Mouse (Mus musculus) ovary, postnatal 14 days (tissue): ENCODE measurements around the gene Tmem116.

Experiments
- DNase-seq: peaks from one replicate; pipeline ENCODE4 v3.0.0; 2022; ENCODE audit warnings: low spot score

The Tmem116 gene

GRCm38 (mm10) chr5:121451644-121452025 is at the start of gene Tmem116:
Tmem116 (plus strand) TSS chr5:121451893.
- no peak for DNase-seq

GRCm38 (mm10) chr5:121407856-121408255 is 43.8 kb upstream of the Tmem116 start:
- no peak for DNase-seq

GRCm38 (mm10) chr5:121410975-121411374 is 40.7 kb upstream of the Tmem116 start:
- DNase-seq = no peak

- no peak for DNase-seq
Observed at GRCm38 (mm10) chr5:121420721-121421120, 31.0 kb upstream of the Tmem116 start.

- DNase-seq = no peak
Observed at GRCm38 (mm10) chr5:121422787-121423186, 28.9 kb upstream of the Tmem116 start.

GRCm38 (mm10) chr5:121423297-121423696 is 28.4 kb upstream of the Tmem116 start:
- no peak for DNase-seq

- no peak for DNase-seq
Observed at GRCm38 (mm10) chr5:121428954-121429353, 22.7 kb upstream of the Tmem116 start.

- no peak for DNase-seq
Observed at GRCm38 (mm10) chr5:121438131-121438530, 13.6 kb upstream of the Tmem116 start.

GRCm38 (mm10) chr5:121438756-121439155 is 12.9 kb upstream of the Tmem116 start:
- DNase-seq = no peak

GRCm38 (mm10) chr5:121443548-121443947 is 8.1 kb upstream of the Tmem116 start:
- no peak for DNase-seq

- no peak for DNase-seq
Observed at GRCm38 (mm10) chr5:121444870-121445269, 6.8 kb upstream of the Tmem116 start.

GRCm38 (mm10) chr5:121448450-121448849 is 3.2 kb upstream of the Tmem116 start:
- no peak for DNase-seq

GRCm38 (mm10) chr5:121449976-121450375 is 1.7 kb upstream of the Tmem116 start:
- peak; percentile 36 for DNase-seq

GRCm38 (mm10) chr5:121450476-121450875 is 1.2 kb upstream of the Tmem116 start:
- no peak for DNase-seq

GRCm38 (mm10) chr5:121451203-121451602 is 490 bp upstream of the Tmem116 start:
- no peak for DNase-seq

GRCm38 (mm10) chr5:121452026-121452869 is 555 bp downstream of the Tmem116 start, which contains the start of gene Erp29:
Erp29 (minus strand) TSS chr5:121452506.
- DNase-seq = peak; percentile 99

- no peak for DNase-seq
Observed at GRCm38 (mm10) chr5:121452906-121453305, 1.2 kb downstream of the Tmem116 start.

- DNase-seq = no peak
Observed at GRCm38 (mm10) chr5:121453743-121454502, 2.2 kb downstream of the Tmem116 start.

GRCm38 (mm10) chr5:121454503-121454782 is 2.8 kb downstream of the Tmem116 start:
- no peak for DNase-seq

- no peak for DNase-seq
Observed at GRCm38 (mm10) chr5:121455510-121456265, 4.0 kb downstream of the Tmem116 start.

- no peak for DNase-seq
Observed at GRCm38 (mm10) chr5:121461339-121462170, 9.9 kb downstream of the Tmem116 start.

GRCm38 (mm10) chr5:121462171-121462502 is 10.4 kb downstream of the Tmem116 start:
- no peak for DNase-seq
